Mouse (Mus musculus): ENCODE measurements around the gene Gm8879.
A peak's percentile ranks its signal among the peaks of the same experiment; 100 is the strongest.
"Not testable (repeated sequence)": the region's sequence is repeated elsewhere in the genome, so short reads cannot be mapped to it uniquely, and the experiment has no call there.

Gene Gm8879

DNA sequence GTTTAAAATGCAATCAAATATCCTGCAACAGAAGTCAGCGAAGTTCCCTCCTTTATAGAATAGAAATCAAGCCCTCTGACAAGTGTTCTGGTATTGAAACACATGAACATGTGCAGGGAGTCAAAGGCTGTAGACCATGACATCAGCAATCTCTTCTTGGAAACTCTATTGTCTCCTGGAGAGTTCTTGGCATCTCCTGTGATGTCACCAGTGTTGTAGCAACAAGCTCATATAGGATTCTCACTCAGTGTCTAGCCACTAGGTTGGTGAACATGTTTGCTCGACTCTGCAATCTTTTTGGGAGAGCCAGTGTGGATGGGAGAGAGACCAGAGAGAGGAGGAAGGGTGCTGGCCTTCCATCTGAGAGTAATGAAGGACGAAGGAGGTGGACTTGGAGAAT, at the start of gene Gm8879:
Gene Gm8879 (plus strand): TSS at position 301 of the 400 bp plus-strand sequence.
- not testable (repeated sequence) for DNase-seq (ENCODE audit: low spot score in 2 of 2)

DNA sequence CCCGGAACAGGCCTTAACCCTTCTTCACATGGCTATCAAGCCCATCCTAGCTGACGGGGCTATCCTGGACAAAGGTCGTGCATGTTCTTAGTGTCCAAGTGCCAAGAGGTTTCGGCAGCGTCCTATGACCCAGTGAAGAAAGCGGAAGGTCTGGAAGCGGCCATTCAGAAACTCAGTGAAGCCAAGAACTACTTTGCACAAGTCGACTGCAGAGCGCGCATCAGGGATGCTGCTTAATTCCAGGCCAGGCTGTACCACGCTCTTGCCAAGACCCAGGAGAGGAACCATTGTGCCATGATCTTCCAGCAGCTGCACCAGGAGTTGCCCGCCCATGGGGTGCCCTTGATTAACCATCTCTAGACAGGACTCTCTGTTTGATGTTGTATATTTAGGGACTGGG, 10.6 kb downstream of the Gm8879 start:
- peak in 1 of 2 experiments; percentile 4 for DNase-seq (ENCODE audit: low spot score in 2 of 2)

Measured in frontal cortex, postnatal 10 days (tissue).